Mouse (Mus musculus) liver, adult 2 months (tissue): ENCODE results near the gene Yeats4.

Experiments used
- CTCF ChIP-seq: fragments of 200-500 bp; IDR thresholded peaks from 2 replicates; pipeline ENCODE4 v1.5.1; 2011; ENCODE audit warnings: low read depth, low read length, control low read depth
- POLR2A ChIP-seq: fragments of 200-500 bp; IDR thresholded peaks from 2 replicates; pipeline ENCODE4 v1.6.1; 2011; ENCODE audit warnings: low read length, control low read depth; ENCODE audit not compliant: insufficient read depth; ENCODE audit errors: extremely low read depth

DNA sequence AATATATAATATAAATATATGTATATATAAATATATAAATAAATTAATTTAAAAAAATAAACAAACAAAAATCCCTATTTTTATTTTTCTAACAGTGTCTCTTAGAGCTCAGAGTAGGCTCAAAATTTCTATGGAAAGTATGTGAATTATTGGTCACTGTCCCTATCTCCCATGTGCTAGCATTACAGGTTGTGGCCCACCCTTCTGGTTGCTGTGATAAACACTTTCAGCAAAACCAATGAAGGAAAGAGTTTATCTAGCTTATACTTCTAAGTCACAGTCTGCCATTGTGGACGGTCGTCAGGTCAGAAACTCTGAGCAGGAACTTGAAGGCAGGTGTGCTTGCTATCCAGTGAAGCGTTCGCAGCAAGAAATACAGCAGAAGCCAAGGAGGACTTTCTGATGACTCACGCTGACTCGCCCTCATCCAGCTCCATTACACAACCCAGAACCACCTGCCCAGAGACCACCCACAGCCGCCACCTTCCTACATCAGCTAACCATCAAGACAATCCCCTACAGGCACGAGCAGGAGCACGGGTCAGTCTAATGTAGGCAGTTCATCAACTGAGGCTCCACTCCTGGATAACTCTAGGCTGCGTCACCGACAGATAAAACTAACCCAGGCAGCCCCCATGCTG is 57.4 kb downstream of the Yeats4 start:
- no peak for TF ChIP-seq CTCF
- no peak for TF ChIP-seq POLR2A
